Mouse (Mus musculus): ENCODE measurements around the gene Nol10.

GRCm38 (mm10) chr12:17338338-17338737, 9.9 kb upstream of the Nol10 start:
- TF ChIP-seq POLR2A (IDR thresholded peaks at IDR 0.05; ENCODE audit: borderline replicate concordance, extremely low read depth, low read depth, low read length) (no peak), CTCF (IDR thresholded peaks at IDR 0.05; ENCODE audit: insufficient read depth, low read length) (no peak)
